Mouse (Mus musculus) brain, embryonic 14.5 days (tissue): Measurements from ENCODE around the gene Ireb2.

Experiments used
- CTCF ChIP-seq: fragments of 200-500 bp; IDR thresholded peaks from 2 replicates; pipeline ENCODE4 v1.5.1; 2012; ENCODE audit warnings: inconsistent platforms, mild to moderate bottlenecking, moderate library complexity, borderline replicate concordance; ENCODE audit not compliant: insufficient read depth, insufficient read length; ENCODE audit errors: extremely low read depth
- POLR2A ChIP-seq: fragments of 200-500 bp; IDR thresholded peaks from 2 replicates; pipeline ENCODE4 v1.6.1; 2012; ENCODE audit warnings: mild to moderate bottlenecking, inconsistent platforms, borderline replicate concordance; ENCODE audit not compliant: poor library complexity, insufficient read depth, insufficient read length, severe bottlenecking; ENCODE audit errors: extremely low read depth

DNA sequence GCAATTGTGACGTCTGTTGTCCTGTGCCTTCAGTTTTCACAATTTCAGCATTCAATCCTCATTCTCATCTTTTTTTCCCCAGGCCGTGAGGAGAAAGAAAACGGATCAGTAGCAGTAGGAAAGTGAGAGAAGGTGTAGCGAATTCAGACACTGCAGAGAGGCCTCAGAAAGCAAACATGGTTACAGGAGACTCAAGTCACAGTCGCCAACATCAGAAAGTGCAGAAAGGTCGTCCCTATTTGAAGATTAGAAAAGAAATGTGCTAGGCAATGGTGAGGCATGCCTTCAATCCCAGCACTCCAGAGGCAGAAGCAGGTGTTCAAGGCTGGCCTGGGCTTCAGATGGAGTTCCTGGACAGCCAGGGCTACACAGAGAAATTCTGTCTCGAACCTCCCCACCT, 52.0 kb downstream of the Ireb2 start:
- no peak for TF ChIP-seq CTCF
- TF ChIP-seq POLR2A, result no peak
